Mouse (Mus musculus): Measurements from ENCODE around the gene Ip6k1. TPM values are rescaled to one million over a fixed set of nuclear protein-coding genes. Genes with fewer than 3 reads are reported as not detected.

Gene Ip6k1
- polyA plus RNA-seq, 1 experiment from 2014 or later = 55.3 TPM

DNA sequence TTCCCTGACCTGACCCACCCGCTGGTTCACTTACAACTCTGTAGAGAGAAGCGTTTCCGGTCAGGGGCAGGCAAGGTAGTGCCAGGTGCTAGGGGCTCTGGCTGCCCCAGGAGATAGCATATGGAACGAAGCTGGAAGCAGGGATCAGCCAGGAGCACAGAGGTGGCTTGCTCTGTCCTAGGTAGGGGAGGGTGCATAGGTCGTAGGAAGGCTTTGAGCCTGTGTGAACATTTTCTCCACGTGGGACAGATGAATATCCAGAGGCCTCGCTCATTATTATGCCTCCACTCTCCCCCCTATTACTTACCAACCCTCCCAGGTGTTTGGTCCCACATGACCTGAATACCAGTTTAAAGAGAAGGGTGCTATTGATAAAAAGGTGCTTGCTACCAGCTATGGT is 50.1 kb downstream of the Ip6k1 start:
- Histone ChIP-seq H3K4me2 (ENCODE audit: low read depth, low read length) (no peak overlapping the region), H3K9ac (ENCODE audit: low read length) (no peak overlapping the region), H3K9me3 (ENCODE audit: control insufficient read depth, low read length) (no peaks in the 10 kb centered on the region), H3K4me3 (ENCODE audit: low read length) (no peak overlapping the region), H3K4me1 (replicated peaks; ENCODE audit: control insufficient read depth, insufficient read depth, low read length) (peaks cover 32% of the 10 kb centered on the region), H3K36me3 (ENCODE audit: control insufficient read depth, insufficient read depth, low read length) (peaks cover 14% of the 10 kb centered on the region), H3K27ac (ENCODE audit: low read length) (peak overlapping the region; percentile 16; the same call in 1 of the 2 replicates), H3K27me3 (ENCODE audit: control insufficient read depth, insufficient read depth, low read depth, low read length) (no peaks in the 10 kb centered on the region)
- WGBS = 64% methylated on average over 7 of the region's 7 CpGs
- ATAC-seq (ENCODE audit: low read depth) = no peak

GRCm38 (mm10) chr9:108052885-108053664 is 50.8 kb downstream of the Ip6k1 start, which contains the start of gene Amigo3:
Gene Amigo3, plus strand, starts transcription at chr9:108053159.
- Histone ChIP-seq H3K4me1 (replicated peaks; ENCODE audit: control insufficient read depth, insufficient read depth, low read length) (peaks cover 28% of the 10 kb centered on the region), H3K4me3 (ENCODE audit: low read length) (peak within 1 kb of the TSS; percentile 25; the same call in 1 of the 2 replicates), H3K36me3 (ENCODE audit: control insufficient read depth, insufficient read depth, low read length) (peaks cover 14% of the 10 kb centered on the region), H3K27ac (ENCODE audit: low read length) (peak within 1 kb of the TSS; percentile 36), H3K9ac (ENCODE audit: low read length) (peak within 1 kb of the TSS; percentile 50), H3K9me3 (ENCODE audit: control insufficient read depth, low read length) (no peaks in the 10 kb centered on the region), H3K27me3 (ENCODE audit: control insufficient read depth, insufficient read depth, low read depth, low read length) (no peaks in the 10 kb centered on the region), H3K4me2 (ENCODE audit: low read depth, low read length) (peak within 1 kb of the TSS; percentile 42)
- 48% methylated on average over 20 of the region's 20 CpGs for WGBS
- peak; percentile 76 for ATAC-seq (ENCODE audit: low read depth)

- Histone ChIP-seq H3K4me2 (ENCODE audit: low read depth, low read length) (no peak overlapping the region), H3K9me3 (ENCODE audit: control insufficient read depth, low read length) (no peaks in the 10 kb centered on the region), H3K4me1 (replicated peaks; ENCODE audit: control insufficient read depth, insufficient read depth, low read length) (peaks cover 23% of the 10 kb centered on the region), H3K4me3 (ENCODE audit: low read length) (no peak overlapping the region), H3K27ac (ENCODE audit: low read length) (peak overlapping the region; percentile 36), H3K9ac (ENCODE audit: low read length) (peak overlapping the region; percentile 50; the same call in 1 of the 2 replicates), H3K36me3 (ENCODE audit: control insufficient read depth, insufficient read depth, low read length) (peaks cover 14% of the 10 kb centered on the region), H3K27me3 (ENCODE audit: control insufficient read depth, insufficient read depth, low read depth, low read length) (no peaks in the 10 kb centered on the region)
- no peak for ATAC-seq (ENCODE audit: low read depth)
- 80% methylated on average over 15 of the region's 15 CpGs for WGBS
These were observed 51.4 kb downstream of the Ip6k1 start for GRCm38 (mm10) chr9:108053665-108054225.

DNA sequence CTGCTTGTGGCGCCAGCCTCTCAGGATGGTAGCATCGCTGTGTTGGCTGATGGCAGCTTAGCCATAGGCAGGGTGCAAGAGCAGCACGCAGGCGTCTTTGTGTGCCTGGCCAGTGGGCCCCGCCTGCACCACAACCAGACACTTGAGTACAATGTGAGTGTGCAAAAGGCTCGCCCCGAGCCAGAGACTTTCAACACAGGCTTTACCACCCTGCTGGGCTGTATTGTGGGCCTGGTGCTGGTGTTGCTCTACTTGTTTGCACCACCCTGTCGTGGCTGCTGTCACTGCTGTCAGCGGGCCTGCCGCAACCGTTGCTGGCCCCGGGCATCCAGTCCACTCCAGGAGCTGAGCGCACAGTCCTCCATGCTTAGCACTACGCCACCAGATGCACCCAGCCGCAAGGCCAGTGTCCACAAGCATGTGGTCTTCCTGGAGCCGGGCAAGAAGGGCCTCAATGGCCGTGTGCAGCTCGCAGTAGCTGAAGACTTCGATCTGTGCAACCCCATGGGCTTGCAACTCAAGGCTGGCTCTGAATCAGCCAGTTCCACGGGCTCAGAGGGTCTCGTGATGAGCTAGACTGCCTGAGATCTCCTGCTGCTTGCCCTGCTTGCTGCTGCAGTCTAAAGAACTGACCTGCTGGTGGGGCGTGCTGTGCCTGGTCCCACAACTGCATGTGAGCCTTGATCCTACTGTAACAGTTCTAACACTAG is 52.2 kb downstream of the Ip6k1 start:
- H3K4me2 ChIP-seq (ENCODE audit: low read depth, low read length) = no peak overlapping the region
- H3K9me3 ChIP-seq (ENCODE audit: control insufficient read depth, low read length) = no peaks in the 10 kb centered on the region
- no peak for ATAC-seq (ENCODE audit: low read depth)
- H3K9ac ChIP-seq (ENCODE audit: low read length) = no peak overlapping the region
- no peaks in the 10 kb centered on the region for H3K27me3 ChIP-seq (ENCODE audit: control insufficient read depth, insufficient read depth, low read depth, low read length)
- peaks cover 14% of the 10 kb centered on the region for H3K36me3 ChIP-seq (ENCODE audit: control insufficient read depth, insufficient read depth, low read length)
- H3K27ac ChIP-seq (ENCODE audit: low read length) = no peak overlapping the region; the same call in 1 of the 2 replicates
- peaks cover 22% of the 10 kb centered on the region for H3K4me1 ChIP-seq (replicated peaks; ENCODE audit: control insufficient read depth, insufficient read depth, low read length)
- WGBS = 87% methylated on average over 22 of the region's 22 CpGs
- no peak overlapping the region for H3K4me3 ChIP-seq (ENCODE audit: low read length)

DNA sequence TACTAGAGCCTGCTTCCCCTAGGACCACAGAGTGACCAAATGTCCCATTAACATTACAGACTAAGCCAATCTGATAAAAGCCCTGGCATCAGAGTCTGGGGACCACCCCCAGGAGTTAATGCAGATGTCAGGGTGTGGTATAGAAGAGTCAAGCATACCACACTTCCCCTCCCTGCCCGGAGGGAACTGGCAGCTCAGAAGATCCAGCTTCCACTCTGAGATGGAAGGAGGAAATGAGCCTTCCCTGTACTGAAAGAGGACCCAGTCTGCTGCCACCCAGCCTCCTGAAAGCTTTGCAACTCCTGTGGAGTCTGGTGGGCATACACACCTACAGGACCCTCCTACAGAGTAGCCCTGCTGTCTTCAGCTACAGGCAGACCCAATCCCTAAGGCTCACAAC is 52.8 kb downstream of the Ip6k1 start:
- WGBS = 56% methylated on average over 1 of the region's 1 CpGs
- no peak overlapping the region for H3K4me2 ChIP-seq (ENCODE audit: low read depth, low read length)
- peaks cover 14% of the 10 kb centered on the region for H3K36me3 ChIP-seq (ENCODE audit: control insufficient read depth, insufficient read depth, low read length)
- H3K9ac ChIP-seq (ENCODE audit: low read length) = no peak overlapping the region
- no peak for ATAC-seq (ENCODE audit: low read depth)
- no peak overlapping the region for H3K27ac ChIP-seq (ENCODE audit: low read length)
- no peak overlapping the region for H3K4me3 ChIP-seq (ENCODE audit: low read length)
- H3K4me1 ChIP-seq (replicated peaks; ENCODE audit: control insufficient read depth, insufficient read depth, low read length) = peaks cover 17% of the 10 kb centered on the region
- H3K9me3 ChIP-seq (ENCODE audit: control insufficient read depth, low read length) = no peaks in the 10 kb centered on the region
- H3K27me3 ChIP-seq (ENCODE audit: control insufficient read depth, insufficient read depth, low read depth, low read length) = no peaks in the 10 kb centered on the region

GRCm38 (mm10) chr9:108055661-108056237 is 53.4 kb downstream of the Ip6k1 start:
- Histone ChIP-seq H3K9me3 (ENCODE audit: control insufficient read depth, low read length) (no peaks in the 10 kb centered on the region), H3K4me3 (ENCODE audit: low read length) (no peak overlapping the region), H3K4me1 (replicated peaks; ENCODE audit: control insufficient read depth, insufficient read depth, low read length) (peaks cover 16% of the 10 kb centered on the region), H3K9ac (ENCODE audit: low read length) (no peak overlapping the region), H3K4me2 (ENCODE audit: low read depth, low read length) (no peak overlapping the region), H3K27me3 (ENCODE audit: control insufficient read depth, insufficient read depth, low read depth, low read length) (no peaks in the 10 kb centered on the region), H3K27ac (ENCODE audit: low read length) (no peak overlapping the region), H3K36me3 (ENCODE audit: control insufficient read depth, insufficient read depth, low read length) (peaks cover 14% of the 10 kb centered on the region)
- no peak for ATAC-seq (ENCODE audit: low read depth)
- WGBS = 84% methylated on average over 6 of the region's 6 CpGs

- 78% methylated on average over 28 of the region's 28 CpGs for WGBS
These were observed 54.3 kb downstream of the Ip6k1 start for GRCm38 (mm10) chr9:108056361-108057261.

GRCm38 (mm10) chr9:108057262-108057562 is 54.9 kb downstream of the Ip6k1 start:
- WGBS = 89% methylated on average over 5 of the region's 5 CpGs
- no peak overlapping the region for H3K4me3 ChIP-seq (ENCODE audit: low read length)
- peaks cover 12% of the 10 kb centered on the region for H3K36me3 ChIP-seq (ENCODE audit: control insufficient read depth, insufficient read depth, low read length)

More at GRCm38 (mm10) chr9:108056361-108057261, 54.3 kb downstream of the Ip6k1 start:
- no peaks in the 10 kb centered on the region for H3K27me3 ChIP-seq (ENCODE audit: control insufficient read depth, insufficient read depth, low read depth, low read length)
- H3K4me2 ChIP-seq (ENCODE audit: low read depth, low read length) = no peak overlapping the region
- ATAC-seq (ENCODE audit: low read depth) = no peak
- H3K27ac ChIP-seq (ENCODE audit: low read length) = no peak overlapping the region
- no peak overlapping the region for H3K9ac ChIP-seq (ENCODE audit: low read length)
- H3K36me3 ChIP-seq (ENCODE audit: control insufficient read depth, insufficient read depth, low read length) = peaks cover 12% of the 10 kb centered on the region
- no peaks in the 10 kb centered on the region for H3K9me3 ChIP-seq (ENCODE audit: control insufficient read depth, low read length)
- H3K4me1 ChIP-seq (replicated peaks; ENCODE audit: control insufficient read depth, insufficient read depth, low read length) = peaks cover 16% of the 10 kb centered on the region
- H3K4me3 ChIP-seq (ENCODE audit: low read length) = no peak overlapping the region

More at GRCm38 (mm10) chr9:108057262-108057562, 54.9 kb downstream of the Ip6k1 start:
- Histone ChIP-seq H3K27ac (ENCODE audit: low read length) (no peak overlapping the region), H3K4me2 (ENCODE audit: low read depth, low read length) (no peak overlapping the region), H3K4me1 (replicated peaks; ENCODE audit: control insufficient read depth, insufficient read depth, low read length) (peaks cover 16% of the 10 kb centered on the region), H3K9me3 (ENCODE audit: control insufficient read depth, low read length) (no peaks in the 10 kb centered on the region), H3K27me3 (ENCODE audit: control insufficient read depth, insufficient read depth, low read depth, low read length) (no peaks in the 10 kb centered on the region), H3K9ac (ENCODE audit: low read length) (no peak overlapping the region)
- no peak for ATAC-seq (ENCODE audit: low read depth)

All from lung, embryonic 16.5 days (tissue).